Mouse (Mus musculus): ENCODE results near the gene Rbfox2.

DNA sequence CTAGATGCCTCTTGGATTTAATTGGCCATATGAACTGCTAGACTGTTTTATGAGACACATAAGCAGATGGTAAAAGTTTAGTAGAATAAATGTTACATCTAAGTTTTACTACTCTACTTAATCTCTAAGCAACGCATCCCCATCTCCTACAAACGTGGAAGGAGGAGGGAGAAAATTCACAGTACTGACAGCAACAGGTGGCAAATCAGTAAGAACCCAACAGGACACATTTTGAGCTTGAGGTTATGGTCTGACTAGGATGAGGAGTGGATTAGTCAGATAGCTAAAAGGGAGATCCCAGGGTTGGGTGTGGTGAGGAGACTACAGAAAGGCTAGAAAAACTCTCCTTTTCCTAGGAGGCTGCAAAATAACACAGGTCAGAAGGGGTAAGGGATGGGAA, 179.1 kb downstream of the Rbfox2 start:
- TF ChIP-seq POLR2A (IDR thresholded peaks at IDR 0.05; ENCODE audit: borderline replicate concordance, low read depth, low read length) (no peak), CTCF (IDR thresholded peaks at IDR 0.05; ENCODE audit: low read depth, low read length) (no peak)

Data from bone marrow macrophage, adult 2 months (primary cell).